In genomic region chr17:87530162-87530817, GRCm38 (mm10) we compare ENCODE assay signal across 8 mouse cellular contexts.
DNase-seq lines count a peak whose midpoint lies in the region; TF ChIP-seq lines count a peak whose summit lies in the region.

No protein-coding gene starts in this region.

- H3K4me1 ChIP-seq in cortical plate, adult 2 months (ENCODE audit: control insufficient read depth, insufficient read depth, low read length) = no peaks in the 10 kb centered on the region; the same call in 1 of the 2 replicates

- intact Hi-C loops in gastrocnemius, postnatal 14 days (cut with DNase I; ENCODE audit: low total_unique reads) = no loop called here
- intact Hi-C loops in left cerebral cortex, adult 2 months (cut with DNase I) = loop anchor here (1.0 to 2.0 kb wide), 5 partner anchors 41 to 215 kb away; partner anchors contain the start of gene Calm2

- no peaks in the 10 kb centered on the region for H3K79me2 ChIP-seq in macrophage (ENCODE audit: inconsistent target)

- TF ChIP-seq CTCF in cortical plate, adult 2 months (IDR thresholded peaks at IDR 0.05; ENCODE audit: extremely low read depth, insufficient read depth, low read length) = peak; percentile 37
- peak; percentile 99 for TF ChIP-seq CTCF in left cerebral cortex, adult 2 months (IDR thresholded peaks at IDR 0.05)

- peak overlapping the region; percentile 7 for H3K4me3 ChIP-seq in cortical plate, adult 2 months (ENCODE audit: insufficient read depth, low read length)
- peak overlapping the region; percentile 41 for H3K4me3 ChIP-seq in left cerebral cortex, adult 2 months
- peak overlapping the region; percentile 7; the same call in 1 of the 2 replicates for H3K4me3 ChIP-seq in macrophage (ENCODE audit: inconsistent target)

- H3K36me3 ChIP-seq in macrophage (ENCODE audit: inconsistent target) = no peaks in the 10 kb centered on the region

- TF ChIP-seq POLR2A in cortical plate, adult 2 months (IDR thresholded peaks at IDR 0.05; ENCODE audit: extremely low read depth, insufficient read depth, low read length) = no peak

- peak; percentile 88 for DNase-seq in ZHBTc4 (ENCODE audit: low read depth, low spot score)
- peak; percentile 89 for DNase-seq in gastrocnemius, postnatal 14 days
- peak; percentile 72 for DNase-seq in induced T-regulatory cell, adult 2 months (ENCODE audit: low read depth)
- DNase-seq in left cerebral cortex, adult 2 months (ENCODE audit: extremely low spot score in 1 of 2, low spot score in 2 of 2) = peak; percentile 81 to 91
- DNase-seq in retina, postnatal 1 day = peak; percentile 84
- DNase-seq in thymus, postnatal 36 days = peak; percentile 62 to 70

- WGBS in macrophage (ENCODE audit: missing documents) = 29% methylated on average over 29 of the region's 29 CpGs

- no peak overlapping the region for H3K27ac ChIP-seq in cortical plate, adult 2 months (ENCODE audit: insufficient read depth, low read length)
- H3K27ac ChIP-seq in left cerebral cortex, adult 2 months = peak overlapping the region; percentile 72
- H3K27ac ChIP-seq in macrophage = peak overlapping the region; percentile 67
